Mouse (Mus musculus): ENCODE results near the gene Bcar3.
"Not testable (repeated sequence)": the region's sequence is repeated elsewhere in the genome, so short reads cannot be mapped to it uniquely, and the experiment has no call there.

Bcar3 gene

DNA sequence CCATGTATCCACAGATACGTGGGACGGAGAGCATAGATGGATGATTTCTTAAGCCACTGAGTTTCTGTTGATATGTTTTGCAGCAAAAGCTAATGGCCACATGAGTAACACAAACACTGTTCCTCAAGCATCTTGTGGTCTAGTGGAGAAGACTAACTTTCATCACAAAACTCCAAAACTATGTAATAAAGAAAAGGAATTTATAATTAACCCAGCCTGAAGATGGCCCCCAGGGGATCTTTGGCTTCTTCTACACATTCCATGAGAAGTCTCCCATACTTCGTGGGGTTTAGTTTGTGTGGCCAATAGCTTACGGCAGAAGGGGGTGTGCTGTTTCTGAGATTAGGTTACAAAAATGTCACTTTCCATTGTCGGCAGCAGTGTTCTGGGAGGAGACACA is 92.5 kb downstream of the Bcar3 start:
- no peak for DNase-seq (ENCODE audit: low spot score)

DNA sequence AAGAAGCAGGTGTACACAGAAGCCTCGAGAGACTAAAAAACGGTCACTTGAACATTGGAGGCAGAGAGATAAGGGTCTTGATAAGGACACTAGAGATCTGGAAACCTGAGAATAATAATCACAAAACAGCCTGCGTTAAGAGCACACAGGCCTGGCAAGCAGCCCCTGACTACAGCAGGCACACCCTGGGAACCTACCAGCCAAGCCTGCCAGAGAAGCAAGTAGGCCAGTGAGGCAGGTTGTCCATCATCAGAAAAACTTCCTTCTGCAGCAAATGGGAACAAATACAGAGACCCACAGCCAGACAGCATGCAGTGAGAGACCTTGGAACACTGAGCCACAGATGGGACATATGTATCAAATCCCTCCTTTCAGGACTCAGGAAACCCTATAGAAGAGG is 93.8 kb downstream of the Bcar3 start:
- DNase-seq (ENCODE audit: low spot score), result no peak

DNA sequence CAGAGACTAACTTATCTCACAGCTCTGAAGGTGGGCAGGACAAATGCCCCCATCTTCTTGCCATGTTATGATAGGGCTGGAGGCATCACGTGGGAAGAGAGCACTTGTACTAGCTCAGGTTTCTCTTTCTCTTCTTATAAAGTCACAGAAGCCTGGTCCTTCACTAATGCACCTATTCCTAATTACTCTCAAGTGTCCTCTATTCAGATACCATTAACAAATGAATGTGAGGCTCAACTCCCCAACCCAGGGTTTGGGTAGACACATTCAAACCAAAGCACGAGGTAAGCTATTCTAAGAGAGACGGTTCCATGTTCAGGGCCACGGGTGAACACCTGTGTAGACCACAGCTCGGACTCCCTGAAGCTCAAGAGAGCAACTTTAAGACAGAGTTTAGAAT is 96.0 kb downstream of the Bcar3 start:
- DNase-seq (ENCODE audit: low spot score), result no peak

DNA sequence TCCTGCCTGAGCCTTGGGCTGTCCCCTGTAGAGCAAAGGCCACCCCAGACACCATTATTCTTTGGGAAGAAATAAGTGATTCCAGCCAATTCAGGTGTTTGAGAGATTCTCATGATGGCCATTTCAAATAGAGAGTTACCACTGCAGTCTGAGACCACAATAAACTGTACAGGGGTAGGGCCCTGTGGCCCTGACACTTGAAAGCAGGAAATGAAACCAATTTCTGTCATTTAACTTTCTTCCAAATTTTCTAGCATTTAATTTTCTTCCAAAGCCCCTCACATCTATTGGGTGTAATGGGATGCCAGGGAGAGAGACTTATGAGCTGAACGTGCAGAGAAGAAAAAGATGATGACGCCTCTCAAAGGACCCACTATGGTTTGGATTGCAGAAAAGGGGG is 97.2 kb downstream of the Bcar3 start:
- DNase-seq (ENCODE audit: low spot score), result no peak

- DNase-seq (ENCODE audit: low spot score), result no peak
Observed at GRCm38 (mm10) chr3:122391816-122392215, 97.9 kb downstream of the Bcar3 start.

DNA sequence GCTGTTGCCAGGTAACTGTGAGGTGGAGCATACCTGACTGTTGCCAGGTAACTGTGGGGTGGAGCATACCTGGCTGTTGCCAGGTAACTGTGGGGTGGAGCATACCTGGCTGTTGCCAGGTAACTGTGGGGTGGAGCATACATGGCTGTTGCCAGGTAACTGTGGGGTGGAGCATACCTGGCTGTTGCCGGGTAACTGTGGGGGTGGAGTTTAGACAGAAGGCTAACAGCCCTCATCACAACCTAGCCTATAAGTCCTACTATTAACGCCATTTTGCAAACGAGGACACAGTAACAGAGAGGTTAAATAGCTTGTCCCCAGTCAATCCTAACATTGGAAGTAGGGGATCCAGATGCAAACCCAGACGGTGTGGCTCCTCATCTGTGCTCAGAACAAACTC is 99.5 kb downstream of the Bcar3 start:
- not testable (repeated sequence) for DNase-seq (ENCODE audit: low spot score)

DNA sequence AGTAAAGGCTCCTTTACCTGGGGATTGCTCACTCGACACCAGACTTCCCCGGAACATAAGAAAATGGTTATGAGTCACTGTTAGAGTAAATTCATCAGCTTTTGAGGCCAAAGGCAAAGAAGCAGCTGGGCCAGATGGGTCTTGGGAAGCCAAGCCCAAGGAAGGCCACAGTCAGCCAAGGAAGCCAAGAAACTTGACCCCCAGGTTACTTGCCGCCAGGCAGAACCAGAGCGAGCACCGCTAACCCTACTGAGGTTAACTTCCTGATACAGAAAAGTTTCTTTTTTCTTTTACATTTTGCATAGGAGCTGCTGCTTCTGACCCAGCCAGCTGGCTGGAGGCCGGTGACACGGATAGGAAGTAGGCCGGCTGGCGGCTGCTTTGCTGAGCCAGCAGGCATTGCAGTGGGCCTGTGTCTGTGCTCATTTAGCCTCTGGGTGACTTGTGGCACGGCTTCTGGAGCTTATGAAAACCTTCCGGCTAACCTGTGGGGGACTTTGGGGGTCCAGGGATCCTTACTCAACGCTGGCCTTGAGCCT is 100.0 kb downstream of the Bcar3 start:
- no peak for DNase-seq (ENCODE audit: low spot score)

DNA sequence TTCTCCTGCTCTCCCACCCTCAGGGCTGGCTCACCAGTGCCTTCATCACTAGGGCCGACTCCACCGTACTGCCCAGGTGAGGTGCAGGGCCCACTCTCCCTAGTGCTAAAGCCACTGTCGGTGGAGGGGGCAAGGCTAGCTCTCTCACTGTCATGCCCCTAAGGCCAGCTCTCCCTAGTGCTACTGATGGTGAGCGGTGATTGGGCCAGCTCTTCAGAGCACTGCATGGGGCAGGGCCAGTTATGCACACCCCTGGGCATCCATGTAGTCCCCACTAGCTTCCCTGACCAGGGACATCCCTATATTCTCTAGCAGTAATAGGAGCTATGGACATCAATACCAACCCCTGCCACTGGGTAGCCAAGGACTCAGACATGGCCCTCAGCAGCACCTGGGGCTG is 103.0 kb downstream of the Bcar3 start:
- no peak for DNase-seq (ENCODE audit: low spot score)

- no peak for DNase-seq (ENCODE audit: low spot score)
Observed at GRCm38 (mm10) chr3:122397401-122397800, 103.5 kb downstream of the Bcar3 start.

GRCm38 (mm10) chr3:122401011-122401410 is 107.1 kb downstream of the Bcar3 start:
- no peak for DNase-seq (ENCODE audit: low spot score)

- no peak for DNase-seq (ENCODE audit: low spot score)
Observed at GRCm38 (mm10) chr3:122402143-122402542, 108.2 kb downstream of the Bcar3 start.

- no peak for DNase-seq (ENCODE audit: low spot score)
Observed at GRCm38 (mm10) chr3:122403860-122404557, 110.1 kb downstream of the Bcar3 start.

- DNase-seq (ENCODE audit: low spot score), result no peak
Observed at GRCm38 (mm10) chr3:122405203-122405956, 111.4 kb downstream of the Bcar3 start.

GRCm38 (mm10) chr3:122406416-122406815 is 112.5 kb downstream of the Bcar3 start:
- DNase-seq (ENCODE audit: low spot score), result no peak

GRCm38 (mm10) chr3:122407757-122408156 is 113.8 kb downstream of the Bcar3 start:
- DNase-seq (ENCODE audit: low spot score), result no peak

- no peak for DNase-seq (ENCODE audit: low spot score)
Observed at GRCm38 (mm10) chr3:122408798-122409311, 114.9 kb downstream of the Bcar3 start.

GRCm38 (mm10) chr3:122411590-122411989 is 117.7 kb downstream of the Bcar3 start:
- DNase-seq (ENCODE audit: low spot score), result no peak

- DNase-seq (ENCODE audit: low spot score), result peak; percentile 26
Observed at GRCm38 (mm10) chr3:122413729-122414561, 120.0 kb downstream of the Bcar3 start.

DNA sequence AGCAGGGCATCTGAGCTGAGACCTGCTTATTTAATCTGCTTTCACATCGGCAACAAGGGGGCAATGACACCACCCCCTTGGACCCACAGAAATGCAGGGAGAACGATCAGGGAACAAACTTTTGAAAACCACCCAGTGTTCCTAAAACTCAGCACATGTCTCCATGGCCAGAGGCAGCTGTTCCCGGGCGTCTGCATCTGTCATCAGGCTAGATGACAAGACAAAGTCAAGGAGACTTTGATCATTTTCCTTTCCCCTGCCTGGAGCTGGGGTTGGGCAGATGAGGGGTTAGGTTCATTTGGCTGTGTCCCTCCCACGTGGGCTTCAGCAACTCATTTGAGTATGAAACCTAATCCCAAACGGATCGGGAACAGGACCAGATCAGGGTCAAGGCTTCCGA is 120.9 kb downstream of the Bcar3 start:
- no peak for DNase-seq (ENCODE audit: low spot score)

- no peak for DNase-seq (ENCODE audit: low spot score)
Observed at GRCm38 (mm10) chr3:122417466-122417865, 123.5 kb downstream of the Bcar3 start.

- DNase-seq (ENCODE audit: low spot score), result no peak
Observed at GRCm38 (mm10) chr3:122418564-122419274, 124.8 kb downstream of the Bcar3 start.

Data from layer of hippocampus, adult 11-12 months (tissue).